Mouse (Mus musculus): ENCODE data around the gene Ptpn4. TPM values are rescaled to one million over a fixed set of nuclear protein-coding genes. Genes with fewer than 3 reads are reported as not detected.

The Ptpn4 gene
- 1.0 TPM for polyA plus RNA-seq (2012; fragmentation: generic; extraction: Trizol)
- long read RNA-seq, experiment 1, partial matches to known transcripts, result 0 of 1 reads
- long read RNA-seq, experiment 1, other reads (novel, unspliced or antisense), result 1 of 1 reads
- long read RNA-seq, experiment 2, full-length matches to known transcripts, result 1 of 10 reads
- long read RNA-seq, experiment 2, partial matches to known transcripts, result 2 of 10 reads
- long read RNA-seq, experiment 2, other reads (novel, unspliced or antisense), result 7 of 10 reads

GRCm38 (mm10) chr1:119837035-119837751 is at the start of gene Ptpn4:
Gene Ptpn4 (minus strand): TSS chr1:119837613.
- Histone ChIP-seq H3K27me3 (ENCODE audit: control insufficient read depth, insufficient read depth, insufficient read length) (no peaks in the 10 kb centered on the region), H3K79me3 (ENCODE audit: low read depth) (peaks cover 22% of the 10 kb centered on the region), H3K36me3 (ENCODE audit: control insufficient read depth, insufficient read depth) (no peaks in the 10 kb centered on the region), H3K4me3 (ENCODE audit: insufficient read depth, poor library complexity, severe bottlenecking) (peak within 1 kb of the TSS; percentile 82), H3K79me2 (ENCODE audit: control insufficient read depth, insufficient read depth) (peaks cover 46% of the 10 kb centered on the region), H3ac (ENCODE audit: control insufficient read depth, insufficient read length, low read depth) (peak within 1 kb of the TSS; percentile 91)
- peak; percentile 16 for TF ChIP-seq MAX (IDR thresholded peaks at IDR 0.05)
- TF ChIP-seq FOSL1 (IDR thresholded peaks at IDR 0.05; ENCODE audit: insufficient read depth, low read length, poor library complexity, severe bottlenecking), result no peak

GRCm38 (mm10) chr1:119886320-119886719 is 48.9 kb upstream of the Ptpn4 start:
- Histone ChIP-seq H3K4me3 (ENCODE audit: insufficient read depth, poor library complexity, severe bottlenecking) (no peak overlapping the region), H3K79me2 (ENCODE audit: control insufficient read depth, insufficient read depth) (no peaks in the 10 kb centered on the region), H3ac (ENCODE audit: control insufficient read depth, insufficient read length, low read depth) (no peak overlapping the region), H3K36me3 (ENCODE audit: control insufficient read depth, insufficient read depth) (no peaks in the 10 kb centered on the region), H3K79me3 (ENCODE audit: low read depth) (no peaks in the 10 kb centered on the region), H3K27me3 (ENCODE audit: control insufficient read depth, insufficient read depth, insufficient read length) (no peaks in the 10 kb centered on the region)
- TF ChIP-seq CTCF (IDR thresholded peaks at IDR 0.05; ENCODE audit: control insufficient read depth, insufficient read depth, insufficient read length) (no peak), MYOG (IDR thresholded peaks at IDR 0.05; ENCODE audit: control insufficient read depth, extremely low read depth, insufficient read length) (no peak), FOSL1 (IDR thresholded peaks at IDR 0.05; ENCODE audit: insufficient read depth, low read length, poor library complexity, severe bottlenecking) (no peak), USF1 (IDR thresholded peaks at IDR 0.05; ENCODE audit: low read depth) (no peak), MYOD1 (IDR thresholded peaks at IDR 0.05; ENCODE audit: control insufficient read depth, insufficient read length, low read depth) (no peak), MAX (IDR thresholded peaks at IDR 0.05) (no peak), CEBPB (IDR thresholded peaks at IDR 0.05; ENCODE audit: low read depth) (no peak)

- TF ChIP-seq MAX (IDR thresholded peaks at IDR 0.05) (no peak), USF1 (IDR thresholded peaks at IDR 0.05; ENCODE audit: low read depth) (no peak), CEBPB (IDR thresholded peaks at IDR 0.05; ENCODE audit: low read depth) (no peak), MYOD1 (IDR thresholded peaks at IDR 0.05; ENCODE audit: control insufficient read depth, insufficient read length, low read depth) (no peak), FOSL1 (IDR thresholded peaks at IDR 0.05; ENCODE audit: insufficient read depth, low read length, poor library complexity, severe bottlenecking) (no peak), MYOG (IDR thresholded peaks at IDR 0.05; ENCODE audit: control insufficient read depth, extremely low read depth, insufficient read length) (no peak), CTCF (IDR thresholded peaks at IDR 0.05; ENCODE audit: control insufficient read depth, insufficient read depth, insufficient read length) (no peak)
- H3K79me3 ChIP-seq (ENCODE audit: low read depth), result no peaks in the 10 kb centered on the region
Measured at GRCm38 (mm10) chr1:119884272-119884671, 46.9 kb upstream of the Ptpn4 start.

GRCm38 (mm10) chr1:119878909-119879308 is 41.5 kb upstream of the Ptpn4 start:
- Histone ChIP-seq H3K79me2 (ENCODE audit: control insufficient read depth, insufficient read depth) (no peaks in the 10 kb centered on the region), H3K79me3 (ENCODE audit: low read depth) (no peaks in the 10 kb centered on the region), H3K27me3 (ENCODE audit: control insufficient read depth, insufficient read depth, insufficient read length) (no peaks in the 10 kb centered on the region), H3K36me3 (ENCODE audit: control insufficient read depth, insufficient read depth) (no peaks in the 10 kb centered on the region), H3ac (ENCODE audit: control insufficient read depth, insufficient read length, low read depth) (no peak overlapping the region), H3K4me3 (ENCODE audit: insufficient read depth, poor library complexity, severe bottlenecking) (no peak overlapping the region)
- no peak for TF ChIP-seq MYOG (IDR thresholded peaks at IDR 0.05; ENCODE audit: control insufficient read depth, extremely low read depth, insufficient read length)
- TF ChIP-seq CEBPB (IDR thresholded peaks at IDR 0.05; ENCODE audit: low read depth), result no peak
- TF ChIP-seq MAX (IDR thresholded peaks at IDR 0.05), result no peak
- no peak for TF ChIP-seq MYOD1 (IDR thresholded peaks at IDR 0.05; ENCODE audit: control insufficient read depth, insufficient read length, low read depth)
- TF ChIP-seq CTCF (IDR thresholded peaks at IDR 0.05; ENCODE audit: control insufficient read depth, insufficient read depth, insufficient read length), result no peak
- TF ChIP-seq USF1 (IDR thresholded peaks at IDR 0.05; ENCODE audit: low read depth), result no peak
- TF ChIP-seq FOSL1 (IDR thresholded peaks at IDR 0.05; ENCODE audit: insufficient read depth, low read length, poor library complexity, severe bottlenecking), result no peak

More at GRCm38 (mm10) chr1:119884272-119884671, 46.9 kb upstream of the Ptpn4 start:
- H3K79me2 ChIP-seq (ENCODE audit: control insufficient read depth, insufficient read depth), result no peaks in the 10 kb centered on the region
- H3K27me3 ChIP-seq (ENCODE audit: control insufficient read depth, insufficient read depth, insufficient read length), result no peaks in the 10 kb centered on the region
- H3ac ChIP-seq (ENCODE audit: control insufficient read depth, insufficient read length, low read depth), result no peak overlapping the region
- no peaks in the 10 kb centered on the region for H3K36me3 ChIP-seq (ENCODE audit: control insufficient read depth, insufficient read depth)
- H3K4me3 ChIP-seq (ENCODE audit: insufficient read depth, poor library complexity, severe bottlenecking), result no peak overlapping the region

- TF ChIP-seq CTCF (IDR thresholded peaks at IDR 0.05; ENCODE audit: control insufficient read depth, insufficient read depth, insufficient read length), result no peak
- TF ChIP-seq MYOG (IDR thresholded peaks at IDR 0.05; ENCODE audit: control insufficient read depth, extremely low read depth, insufficient read length), result no peak
- no peak for TF ChIP-seq MYOD1 (IDR thresholded peaks at IDR 0.05; ENCODE audit: control insufficient read depth, insufficient read length, low read depth)
- no peak for TF ChIP-seq USF1 (IDR thresholded peaks at IDR 0.05; ENCODE audit: low read depth)
- no peak for TF ChIP-seq MAX (IDR thresholded peaks at IDR 0.05)
- TF ChIP-seq CEBPB (IDR thresholded peaks at IDR 0.05; ENCODE audit: low read depth), result no peak
- no peak for TF ChIP-seq FOSL1 (IDR thresholded peaks at IDR 0.05; ENCODE audit: insufficient read depth, low read length, poor library complexity, severe bottlenecking)
- Histone ChIP-seq H3K4me3 (ENCODE audit: insufficient read depth, poor library complexity, severe bottlenecking) (no peak overlapping the region), H3K79me3 (ENCODE audit: low read depth) (no peaks in the 10 kb centered on the region), H3ac (ENCODE audit: control insufficient read depth, insufficient read length, low read depth) (no peak overlapping the region), H3K27me3 (ENCODE audit: control insufficient read depth, insufficient read depth, insufficient read length) (no peaks in the 10 kb centered on the region), H3K79me2 (ENCODE audit: control insufficient read depth, insufficient read depth) (no peaks in the 10 kb centered on the region), H3K36me3 (ENCODE audit: control insufficient read depth, insufficient read depth) (no peaks in the 10 kb centered on the region)
Measured at GRCm38 (mm10) chr1:119877469-119877868, 40.1 kb upstream of the Ptpn4 start.

Measured in C2C12 (cell line).